Comparison of ENCODE assay signal across 37 mouse cellular contexts in the genomic region with DNA sequence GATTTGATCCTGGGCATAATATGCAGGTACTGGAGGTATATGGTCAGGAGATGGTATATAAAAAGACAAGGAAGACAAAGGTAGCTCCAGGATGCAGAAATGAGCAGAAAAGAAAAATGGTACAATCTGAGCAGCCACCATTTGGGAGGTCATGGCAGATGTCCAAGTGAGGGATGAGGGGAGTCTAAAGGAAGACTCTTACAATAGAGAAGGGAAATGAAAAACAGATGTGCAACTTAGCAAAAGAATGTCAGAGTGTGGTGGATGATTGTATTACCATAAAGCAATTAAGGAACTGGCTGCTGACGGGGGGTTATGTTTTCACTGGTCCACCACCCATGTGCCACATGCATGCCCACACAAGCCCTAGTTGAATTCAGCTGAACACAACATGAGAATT. TPM values are rescaled to one million over a fixed set of nuclear protein-coding genes. Genes with fewer than 3 reads are reported as not detected.
A peak's percentile ranks its signal among the peaks of the same experiment; 100 is the strongest.
DNase-seq lines count a peak whose midpoint lies in the region; ATAC-seq lines count a peak whose summit lies in the region.
"Had no signal": no experiment of that assay in that cellular context is flagged by ENCODE, and none has a peak within 500 bp of the region (broad histone marks: within the 10 kb centered on the region; RNA-seq: fewer than 3 reads in every experiment).

No protein-coding gene starts in this region.

- H3K4me1 ChIP-seq in neural tube, embryonic 11.5 days (ENCODE audit: control insufficient read depth, insufficient read depth, low read length): no peaks in the 10 kb centered on the region
- no peaks in the 10 kb centered on the region for H3K4me1 ChIP-seq in embryonic facial prominence, embryonic 14.5 days (ENCODE audit: control insufficient read depth, insufficient read depth, low read length)
- H3K4me1 ChIP-seq: embryonic facial prominence, embryonic 13.5 days; heart, embryonic 12.5 days; hindbrain, embryonic 13.5 days; limb, embryonic 15.5 days; lung, embryonic 15.5 days; neural tube, embryonic 15.5 days had no signal

- no peaks in the 10 kb centered on the region for H3K36me3 ChIP-seq in neural tube, embryonic 11.5 days (ENCODE audit: control insufficient read depth, insufficient read depth, low read length)
- H3K36me3 ChIP-seq in embryonic facial prominence, embryonic 14.5 days (ENCODE audit: control insufficient read depth, insufficient read depth, low read length): no peaks in the 10 kb centered on the region
- H3K36me3 ChIP-seq: embryonic facial prominence, embryonic 13.5 days; heart, embryonic 12.5 days; hindbrain, embryonic 13.5 days; limb, embryonic 15.5 days; lung, embryonic 15.5 days; neural tube, embryonic 15.5 days had no signal

- H3K9me3 ChIP-seq in neural tube, embryonic 11.5 days (ENCODE audit: control insufficient read depth, low read length): no peaks in the 10 kb centered on the region
- no peaks in the 10 kb centered on the region for H3K9me3 ChIP-seq in embryonic facial prominence, embryonic 14.5 days (ENCODE audit: control insufficient read depth, low read length)
- H3K9me3 ChIP-seq: embryonic facial prominence, embryonic 13.5 days; heart, embryonic 12.5 days; hindbrain, embryonic 13.5 days; limb, embryonic 15.5 days; lung, embryonic 15.5 days; neural tube, embryonic 15.5 days had no signal

- no peak overlapping the region for H3K4me2 ChIP-seq in neural tube, embryonic 11.5 days (ENCODE audit: low read depth)
- no peak overlapping the region for H3K4me2 ChIP-seq in embryonic facial prominence, embryonic 14.5 days (ENCODE audit: low read depth, low read length)
- H3K4me2 ChIP-seq: embryonic facial prominence, embryonic 13.5 days; heart, embryonic 12.5 days; hindbrain, embryonic 13.5 days; limb, embryonic 15.5 days; lung, embryonic 15.5 days; midbrain, embryonic 11.5 days; neural tube, embryonic 15.5 days had no signal

- 70% methylated on average over 1 of the region's 1 CpGs for WGBS in neural tube, embryonic 11.5 days
- 37% methylated on average over 1 of the region's 1 CpGs for WGBS in embryonic facial prominence, embryonic 14.5 days

- DNase-seq in gastrocnemius, postnatal 10 days: peak; percentile 1
- no peak for DNase-seq in gastrocnemius, postnatal 36 days
- DNase-seq in neural tube, embryonic 11.5 days (ENCODE audit: low spot score): peak; percentile 11
- no peak for DNase-seq in neural tube, embryonic 10.5 days (ENCODE audit: extremely low spot score, low spot score)
- peak; percentile 64 for DNase-seq in embryonic facial prominence, embryonic 14.5 days (ENCODE audit: low spot score)
- DNase-seq in left cerebral cortex, adult 8-10 months (ENCODE audit: low spot score in 2 of 2): no peak
- DNase-seq: adrenal gland, postnatal 10 days; B cell, adult 2 months; cerebellum, adult 9-10 months; gastrocnemius, postnatal 25 days; heart, adult 2 months; heart, postnatal 4 days; kidney, adult 8-10 months; kidney, postnatal 14 days; layer of hippocampus, adult 9-11 months; retina, postnatal 1 day; right cerebral cortex, postnatal 14 days; thymus, postnatal 4 days had no signal

- H3K9ac ChIP-seq in neural tube, embryonic 11.5 days (ENCODE audit: low read length): no peak overlapping the region
- no peak overlapping the region for H3K9ac ChIP-seq in embryonic facial prominence, embryonic 14.5 days (ENCODE audit: low read depth, low read length)
- H3K9ac ChIP-seq: embryonic facial prominence, embryonic 13.5 days; heart, embryonic 12.5 days; hindbrain, embryonic 13.5 days; limb, embryonic 15.5 days; liver, embryonic 14.5 days; lung, embryonic 15.5 days; neural tube, embryonic 15.5 days had no signal

- intact Hi-C loops in gastrocnemius, postnatal 36 days (cut with DNase I): no loop called here

- ATAC-seq in neural tube, embryonic 11.5 days (ENCODE audit: insufficient read depth, low FRiP score, low TSS enrichment): no peak
- peak; percentile 50; the same call in 1 of the 2 replicates for ATAC-seq in embryonic facial prominence, embryonic 14.5 days (ENCODE audit: low read depth)
- no peak for ATAC-seq in frontal cortex, adult (ENCODE audit: low TSS enrichment)
- ATAC-seq: activated CD4-positive, CD25-positive, alpha-beta regulatory T cell, adult 4 months; forebrain, embryonic 16.5 days; intestine, embryonic 16.5 days had no signal

- no peaks in the 10 kb centered on the region for H3K27me3 ChIP-seq in neural tube, embryonic 11.5 days (ENCODE audit: control insufficient read depth, insufficient read depth, low read length)
- H3K27me3 ChIP-seq in embryonic facial prominence, embryonic 14.5 days (replicated peaks; ENCODE audit: control insufficient read depth, insufficient read depth, low read length): 0 out of 2 replicates have a peak, but pooled peaks cover 3% of the 10 kb centered on the region
- H3K27me3 ChIP-seq: embryonic facial prominence, embryonic 13.5 days; heart, embryonic 12.5 days; hindbrain, embryonic 13.5 days; limb, embryonic 15.5 days; lung, embryonic 15.5 days; neural tube, embryonic 15.5 days had no signal

- H3K27ac ChIP-seq in neural tube, embryonic 11.5 days (ENCODE audit: low read depth, low read length): no peak overlapping the region
- no peak overlapping the region for H3K27ac ChIP-seq in embryonic facial prominence, embryonic 14.5 days (replicated peaks; ENCODE audit: low read depth, low read length)
- H3K27ac ChIP-seq: embryonic facial prominence, embryonic 13.5 days; heart, adult 2 months; hindbrain, embryonic 13.5 days; limb, embryonic 15.5 days; liver, embryonic 14.5 days; lung, embryonic 15.5 days; neural tube, embryonic 15.5 days had no signal

- H3K4me3 ChIP-seq in neural tube, embryonic 11.5 days (ENCODE audit: low read depth, low read length): no peak overlapping the region
- no peak overlapping the region for H3K4me3 ChIP-seq in embryonic facial prominence, embryonic 14.5 days (ENCODE audit: low read depth, low read length)
- H3K4me3 ChIP-seq: embryonic facial prominence, embryonic 13.5 days; erythroblast, embryonic 14.5 days; heart, adult 2 months; heart, embryonic 12.5 days; hindbrain, embryonic 13.5 days; limb, embryonic 15.5 days; lung, embryonic 15.5 days; neural tube, embryonic 15.5 days had no signal

RNA-seq across cellular contexts. Expression of a gene that starts 35.5 kb away (rescaled TPM):
- total RNA-seq in gastrocnemius, postnatal 10 days (2021): under 1 TPM in 1 of 2 experiments, not detected in 1; 0.23 TPM
- not detected for total RNA-seq in gastrocnemius, postnatal 36 days (2021)
- polyA plus RNA-seq in neural tube, embryonic 11.5 days (2014; fragmentation: Nextera tagmentation; extraction: Ambion mirVana): not detected in 2 replicates
- 0.26 and 0.32 TPM in 2 replicates for polyA plus RNA-seq in embryonic facial prominence, embryonic 14.5 days (2014; fragmentation: Nextera tagmentation; extraction: Ambion mirVana)
- under 1 TPM; 0.37 to 0.95 (median 0.73) TPM for total RNA-seq in left cerebral cortex, adult 8-10 months (2022)
- total RNA-seq: gastrocnemius, postnatal 25 days; heart, adult 2 months; megakaryocyte progenitor cell, adult 5-6 weeks had no signal
- polyA plus RNA-seq: activated CD4-positive, CD25-positive, alpha-beta regulatory T cell, adult 4 months; embryonic facial prominence, embryonic 13.5 days; erythroblast, embryonic 14.5 days; forebrain, embryonic 11.5 days; heart, adult 2 months; heart, embryonic 12.5 days; heart, postnatal 0 days; intestine, embryonic 16.5 days; liver, embryonic 14.5 days; lung, embryonic 15.5 days; small intestine, adult 2 months; stomach, embryonic 14.5 days; testis, adult 2 months had no signal

Comparison
In these comparisons a context has a peak if more than half of its experiments do, and no peak if none do; other contexts are left out.
1. DNase-seq: peak in gastrocnemius, postnatal 10 days (single experiment), neural tube, embryonic 11.5 days (single experiment) and embryonic facial prominence, embryonic 14.5 days (single experiment); none in gastrocnemius, postnatal 36 days (0 of 2), neural tube, embryonic 10.5 days (single experiment) and left cerebral cortex, adult 8-10 months (0 of 2).